Mouse (Mus musculus) heart, postnatal 0 days (tissue): ENCODE measurements around the gene Map4k5. TPM values are rescaled to one million over a fixed set of nuclear protein-coding genes. Genes with fewer than 3 reads are reported as not detected.

Experiments
- ATAC-seq: fragments of 200-750 bp; cut with Nextera tagmentation; 2 replicates; pipeline ENCODE4 v1.8.0; 2017; ENCODE audit warnings: low read depth, moderate number of reproducible peaks, moderate library complexity; ENCODE audit not compliant: insufficient read depth
- DNase-seq: peaks from one replicate; pipeline ENCODE4 v3.0.0-alpha.2; 2016; ENCODE audit warnings: low spot score
- H3K27ac ChIP-seq: fragments of 300-500 bp; sonication (generic); 2 replicates; pipeline ENCODE4 v1.5.1; 2014; ENCODE audit warnings: low read depth, mild to moderate bottlenecking
- H3K27me3 ChIP-seq: fragments of 300-500 bp; sonication (generic); 2 replicates; pipeline ENCODE4 v1.6.1; 2014; ENCODE audit warnings: low read length, mixed read lengths; ENCODE audit not compliant: control insufficient read depth, insufficient read depth
- H3K36me3 ChIP-seq: fragments of 300-500 bp; sonication (generic); replicated peaks from 2 replicates; pipeline ENCODE4 v1.6.1; 2014; ENCODE audit warnings: low read length, mixed read lengths; ENCODE audit not compliant: control insufficient read depth, insufficient read depth
- H3K4me1 ChIP-seq: fragments of 300-500 bp; sonication (generic); 2 replicates; pipeline ENCODE4 v1.6.1; 2014; ENCODE audit warnings: antibody characterized with exemption; ENCODE audit not compliant: control insufficient read depth, insufficient read depth
- H3K4me2 ChIP-seq: fragments of 300-500 bp; sonication (generic); 2 replicates; pipeline ENCODE4 v1.6.1; 2014; ENCODE audit warnings: low read depth, mild to moderate bottlenecking, low read length, moderate library complexity
- H3K4me3 ChIP-seq: fragments of 300-500 bp; sonication (generic); 2 replicates; pipeline ENCODE4 v1.5.1; 2014; ENCODE audit warnings: low read depth, low read length
- H3K9ac ChIP-seq: fragments of 300-500 bp; sonication (generic); replicated peaks from 2 replicates; pipeline ENCODE4 v1.6.1; 2014; ENCODE audit warnings: low read depth, low read length, mixed read lengths
- H3K9me3 ChIP-seq: fragments of 300-500 bp; sonication (generic); replicated peaks from 2 replicates; pipeline ENCODE4 v1.6.1; 2016; ENCODE audit warnings: low read length; ENCODE audit not compliant: control insufficient read depth
- CTCF ChIP-seq: IDR thresholded peaks from 2 replicates; pipeline ENCODE4 v1.5.1; 2016; ENCODE audit warnings: antibody characterized with exemption, control low read depth, low read depth
- EP300 ChIP-seq: IDR thresholded peaks from 2 replicates; pipeline ENCODE4 v1.6.1; 2016; ENCODE audit warnings: antibody characterized with exemption, low read depth
- WGBS: fragments of 180-500 bp; shearing (Covaris S2); extraction: QIAGEN DNeasy Blood & Tissue Kit; methylation state at CpG from one replicate; pipeline ENCODE4 v1.1.7; 2014; 5-methylcytosine and 5-hydroxymethylcytosine counted together
- polyA plus RNA-seq: library from polyadenylated mRNA; unstranded; fragments of >200 nt; fragmentation: Nextera tagmentation; extraction: Ambion mirVana; gene quantifications from 2 replicates; pipeline ENCODE4 v1.2.1, GENCODE M21; 2015
- total RNA-seq: library from RNA; depleted of rRNA; stranded (reverse); fragments of >200 nt; gene quantifications from 2 replicates; pipeline ENCODE4 v1.2.3, GENCODE M21; 2014; ENCODE audit warnings: low replicate concordance

Map4k5 gene
- total and polyA plus RNA-seq, 2 experiments from 2014 or later: 20.2 to 55.8 TPM

DNA sequence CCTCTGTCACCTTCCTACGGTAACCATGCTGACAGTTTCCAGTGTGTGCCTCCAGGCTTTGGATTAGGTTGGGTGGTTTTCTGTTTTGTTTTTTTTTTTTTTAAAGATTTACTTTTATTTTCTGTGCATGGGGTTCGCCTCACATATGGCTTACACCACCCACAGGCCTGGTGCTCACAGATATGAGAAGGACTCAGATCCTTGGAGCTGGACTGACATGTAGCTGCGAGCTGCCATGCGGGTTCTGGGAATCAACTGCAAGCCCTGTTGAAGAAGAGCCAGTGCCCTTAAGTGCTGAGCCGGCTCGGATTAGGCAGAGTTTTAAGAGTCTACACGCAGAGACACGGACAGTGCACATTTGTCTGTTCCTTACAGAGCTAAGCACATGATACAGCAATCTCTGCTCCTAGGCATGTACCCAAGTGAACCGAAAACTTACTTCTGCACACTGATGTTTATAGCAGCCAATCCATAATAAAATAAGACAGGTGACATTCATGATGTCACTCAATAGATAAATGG lies 15.1 kb downstream of the Map4k5 start:
- Histone ChIP-seq H3K9me3 (no peaks in the 10 kb centered on the region), H3K27ac (no peak overlapping the region), H3K27me3 (no peaks in the 10 kb centered on the region), H3K36me3 (no peaks in the 10 kb centered on the region), H3K4me1 (peaks cover 12% of the 10 kb centered on the region; the same call in 1 of the 2 replicates), H3K4me2 (no peak overlapping the region), H3K9ac (no peak overlapping the region), H3K4me3 (no peak overlapping the region)
- ATAC-seq: no peak
- WGBS: 85% methylated on average over 9 of the region's 9 CpGs
- no peak for TF ChIP-seq CTCF
- no peak for TF ChIP-seq EP300
- DNase-seq: no peak

DNA sequence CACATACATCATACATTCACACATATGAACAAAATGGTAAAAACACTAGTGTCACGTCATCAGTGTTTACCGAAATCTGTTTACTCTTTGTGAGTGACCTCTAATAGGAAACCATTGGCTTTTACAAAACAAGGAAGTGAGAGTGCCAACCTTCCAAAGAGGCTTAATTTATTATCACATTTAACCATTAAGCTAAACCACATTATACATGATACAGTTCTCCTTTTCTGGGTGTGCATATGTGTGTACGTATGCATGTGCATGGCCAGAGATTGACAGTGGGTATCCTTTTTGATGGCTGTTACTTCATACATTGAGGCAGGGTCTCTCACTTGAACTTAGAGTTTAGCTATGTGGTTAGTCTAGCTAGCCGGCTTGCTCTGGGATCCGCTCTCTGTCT lies 21.4 kb downstream of the Map4k5 start:
- peaks cover 14% of the 10 kb centered on the region for H3K36me3 ChIP-seq
- no peak overlapping the region for H3K4me2 ChIP-seq
- 93% methylated on average over 5 of the region's 5 CpGs for WGBS
- ATAC-seq (no peak), DNase-seq (no peak)
- peaks cover 9% of the 10 kb centered on the region for H3K4me1 ChIP-seq
- H3K9me3 ChIP-seq: no peaks in the 10 kb centered on the region
- H3K27ac ChIP-seq: no peak overlapping the region
- H3K9ac ChIP-seq: no peak overlapping the region
- no peak for TF ChIP-seq EP300
- TF ChIP-seq CTCF: no peak
- no peaks in the 10 kb centered on the region for H3K27me3 ChIP-seq
- H3K4me3 ChIP-seq: no peak overlapping the region

DNA sequence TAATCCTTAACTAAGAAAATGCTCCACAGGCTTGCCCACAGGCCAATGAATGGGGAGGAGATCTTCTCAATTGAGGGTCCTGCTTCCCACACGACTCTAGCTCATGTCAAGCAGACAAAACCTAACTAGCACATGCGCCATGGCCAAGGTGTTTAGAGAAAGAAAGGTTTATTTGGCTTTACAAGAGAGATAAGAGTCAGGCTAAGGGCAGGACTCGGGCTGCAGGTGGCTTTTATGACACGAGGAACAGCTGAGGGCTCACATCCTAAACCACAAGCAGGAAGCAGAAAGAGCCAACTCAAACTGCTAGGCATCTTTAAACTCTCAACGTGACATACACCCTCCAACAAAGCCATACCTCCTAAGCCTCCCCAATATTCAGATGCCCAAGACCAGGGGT lies 25.7 kb downstream of the Map4k5 start:
- ATAC-seq (no peak), DNase-seq (no peak)
- Histone ChIP-seq H3K27ac (peak overlapping the region; percentile 28; the same call in 1 of the 2 replicates), H3K4me2 (no peak overlapping the region), H3K4me1 (peaks cover 14% of the 10 kb centered on the region; the same call in 1 of the 2 replicates), H3K36me3 (peaks cover 18% of the 10 kb centered on the region), H3K27me3 (no peaks in the 10 kb centered on the region), H3K4me3 (no peak overlapping the region), H3K9me3 (no peaks in the 10 kb centered on the region), H3K9ac (no peak overlapping the region)
- TF ChIP-seq EP300 (no peak), CTCF (no peak)
- WGBS: 67% methylated on average over 5 of the region's 5 CpGs

DNA sequence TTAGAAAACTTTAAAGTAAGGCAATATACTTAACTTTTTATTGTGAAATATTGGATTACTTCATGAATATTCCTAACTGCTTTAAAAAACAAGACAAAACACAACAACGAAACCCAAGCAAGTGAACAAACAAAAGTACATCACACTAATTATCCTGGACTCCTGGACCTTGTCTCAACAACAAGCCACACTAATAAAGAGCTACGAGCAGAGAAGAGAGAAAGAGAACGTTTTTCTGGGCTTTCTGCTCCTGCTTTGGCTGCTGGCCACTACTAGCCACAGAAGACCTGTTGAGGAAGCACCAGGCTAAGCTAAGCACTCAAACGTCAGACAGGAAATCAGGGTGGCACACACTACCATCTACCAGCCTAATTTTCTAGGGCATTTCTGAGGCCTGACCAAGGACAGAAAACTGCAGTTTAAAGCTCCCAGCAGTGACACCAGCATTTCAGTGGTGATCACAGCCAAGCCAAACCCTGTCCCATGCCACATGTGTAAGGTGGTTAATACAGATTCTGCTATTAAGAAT lies 28.8 kb downstream of the Map4k5 start:
- H3K4me3 ChIP-seq: no peak overlapping the region
- WGBS: 52% methylated on average over 4 of the region's 4 CpGs
- peaks cover 4% of the 10 kb centered on the region; the same call in 1 of the 2 replicates for H3K36me3 ChIP-seq
- H3K4me2 ChIP-seq: no peak overlapping the region
- peak overlapping the region; percentile 49 for H3K27ac ChIP-seq
- no peaks in the 10 kb centered on the region for H3K27me3 ChIP-seq
- ATAC-seq (no peak), DNase-seq (no peak)
- H3K4me1 ChIP-seq: peaks cover 14% of the 10 kb centered on the region; the same call in 1 of the 2 replicates
- no peaks in the 10 kb centered on the region for H3K9me3 ChIP-seq
- TF ChIP-seq EP300 (no peak), CTCF (no peak)
- H3K9ac ChIP-seq: no peak overlapping the region

DNA sequence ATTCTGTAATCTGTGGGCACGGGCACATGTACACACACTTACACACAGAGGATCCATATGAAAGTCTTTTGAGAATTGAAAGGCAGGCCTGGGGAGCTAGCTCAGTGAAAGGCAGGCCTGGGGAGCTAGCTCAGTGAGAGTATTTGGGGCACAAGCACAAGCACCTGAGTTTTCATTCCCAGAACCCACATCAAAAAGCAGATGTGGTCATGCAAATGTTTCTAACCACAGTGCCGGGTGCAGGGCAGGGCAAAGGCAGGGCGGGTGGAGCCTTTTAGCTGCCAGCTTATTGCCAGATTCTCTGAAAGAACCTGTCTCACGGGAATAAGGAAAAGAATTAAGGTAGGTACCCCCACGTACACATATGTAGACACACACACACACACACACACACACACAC lies 29.5 kb downstream of the Map4k5 start:
- H3K27ac ChIP-seq: peak overlapping the region; percentile 41; the same call in 1 of the 2 replicates
- H3K36me3 ChIP-seq: peaks cover 4% of the 10 kb centered on the region; the same call in 1 of the 2 replicates
- 64% methylated on average over 5 of the region's 5 CpGs for WGBS
- H3K9me3 ChIP-seq: no peaks in the 10 kb centered on the region
- no peak overlapping the region for H3K4me2 ChIP-seq
- no peak for DNase-seq
- no peak overlapping the region for H3K9ac ChIP-seq
- no peak for TF ChIP-seq EP300
- TF ChIP-seq CTCF: no peak
- ATAC-seq: no peak
- peaks cover 20% of the 10 kb centered on the region; the same call in 1 of the 2 replicates for H3K4me1 ChIP-seq
- H3K27me3 ChIP-seq: no peaks in the 10 kb centered on the region
- H3K4me3 ChIP-seq: no peak overlapping the region

DNA sequence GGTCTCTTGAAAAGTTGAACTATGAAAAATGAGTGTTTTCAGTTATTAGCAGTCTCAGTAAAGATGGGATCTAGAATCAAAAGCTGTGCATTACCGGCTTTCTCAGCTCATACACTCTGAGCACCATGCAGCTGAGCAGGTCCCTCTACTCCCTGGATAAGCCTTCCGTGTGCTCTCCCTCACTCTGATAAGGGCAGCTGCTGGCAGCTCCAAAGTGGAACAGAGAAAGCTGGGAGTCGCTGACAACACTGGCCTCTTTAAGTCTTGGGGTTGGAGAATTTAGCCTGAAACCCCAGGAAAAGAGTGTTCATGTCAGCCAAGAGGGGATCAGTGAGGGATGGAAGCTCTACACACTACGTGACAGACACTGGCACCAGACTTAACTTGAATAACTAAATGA lies 34.2 kb downstream of the Map4k5 start:
- 22% methylated on average over 4 of the region's 4 CpGs for whole genome bisulfite sequencing
- ATAC-seq (no peak), DNase-seq (peak; percentile 31)
- no peaks in the 10 kb centered on the region for H3K27me3 ChIP-seq
- no peaks in the 10 kb centered on the region for H3K9me3 ChIP-seq
- no peak overlapping the region for H3K4me3 ChIP-seq
- no peak overlapping the region for H3K4me2 ChIP-seq
- no peak overlapping the region for H3K27ac ChIP-seq
- no peak overlapping the region for H3K9ac ChIP-seq
- peaks cover 16% of the 10 kb centered on the region for H3K36me3 ChIP-seq
- peaks cover 7% of the 10 kb centered on the region; the same call in 1 of the 2 replicates for H3K4me1 ChIP-seq
- TF ChIP-seq CTCF: no peak
- no peak for TF ChIP-seq EP300
